13 mouse cellular contexts compared by ENCODE assay signal in the genomic region with DNA sequence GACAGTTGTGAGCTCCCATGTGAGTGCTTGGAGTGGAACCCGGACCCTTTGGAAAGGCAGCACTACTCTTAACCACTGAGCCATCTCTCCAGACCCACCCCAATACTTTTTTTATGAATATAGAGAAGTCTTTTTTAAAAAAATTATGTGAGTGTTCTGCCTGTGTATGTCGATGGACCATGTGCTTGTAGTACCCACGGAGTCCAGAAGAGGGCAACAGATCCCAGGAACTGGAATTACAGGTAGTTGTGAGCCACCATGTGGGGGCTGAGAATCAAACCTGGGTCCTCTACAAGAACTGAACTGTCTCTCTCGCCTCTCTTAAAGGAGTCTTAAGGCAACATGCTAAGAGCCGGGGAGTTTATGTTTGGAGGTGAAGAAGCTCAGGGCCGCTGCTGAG. TPM values are rescaled to one million over a fixed set of nuclear protein-coding genes. Genes with fewer than 3 reads are reported as not detected.
DNase-seq lines count a peak whose midpoint lies in the region; ATAC-seq lines count a peak whose summit lies in the region.
"Had no signal": no experiment of that assay in that cellular context is flagged by ENCODE, and none has a peak within 500 bp of the region (broad histone marks: within the 10 kb centered on the region; RNA-seq: fewer than 3 reads in every experiment).

No protein-coding gene starts in this region.

- H3K4me3 ChIP-seq in forebrain, embryonic 11.5 days (ENCODE audit: low read depth, low read length), result no peak overlapping the region
- H3K4me3 ChIP-seq in forebrain, embryonic 13.5 days, result no peak overlapping the region
- H3K4me3 ChIP-seq in liver, embryonic 12.5 days, result no peak overlapping the region
- H3K4me3 ChIP-seq in kidney, embryonic 15.5 days (replicated peaks), result no peak overlapping the region

- H3K4me1 ChIP-seq in forebrain, embryonic 11.5 days (replicated peaks; ENCODE audit: control insufficient read depth, insufficient read depth, low read length), result no peaks in the 10 kb centered on the region
- H3K4me1 ChIP-seq in forebrain, embryonic 13.5 days, result no peaks in the 10 kb centered on the region
- peaks cover 13% of the 10 kb centered on the region; the same call in 1 of the 2 replicates for H3K4me1 ChIP-seq in liver, embryonic 12.5 days
- H3K4me1 ChIP-seq in kidney, embryonic 15.5 days, result peaks cover 10% of the 10 kb centered on the region

- no peak overlapping the region for H3K9ac ChIP-seq in forebrain, embryonic 11.5 days (ENCODE audit: low read length)
- no peak overlapping the region for H3K9ac ChIP-seq in forebrain, embryonic 13.5 days
- H3K9ac ChIP-seq in liver, embryonic 12.5 days, result no peak overlapping the region
- no peak overlapping the region for H3K9ac ChIP-seq in kidney, embryonic 15.5 days
- H3K9ac ChIP-seq: forebrain, postnatal 0 days had no signal

- WGBS in forebrain, embryonic 11.5 days, result 91% methylated on average over 6 of the region's 6 CpGs
- 90% methylated on average over 6 of the region's 6 CpGs for whole genome bisulfite sequencing in forebrain, embryonic 13.5 days
- WGBS in liver, embryonic 12.5 days (ENCODE audit: insufficient replicate concordance), result 78% methylated on average over 6 of the region's 6 CpGs
- WGBS in kidney, embryonic 15.5 days, result 90% methylated on average over 6 of the region's 6 CpGs

- peak; percentile 54 for DNase-seq in forebrain, embryonic 11.5 days (ENCODE audit: low spot score)
- DNase-seq in liver (peak; percentile 33), 416B (ENCODE audit: low read depth) (peak; percentile 27), R1 (ENCODE audit: low read depth, low spot score) (peak; percentile 80)
- DNase-seq in neural tube, embryonic 10.5 days (ENCODE audit: extremely low spot score, low spot score), result no peak
- DNase-seq: adrenal gland, postnatal 36 days; cerebellum, adult 11 months; forebrain, postnatal 0 days; gastrocnemius, postnatal 36 days had no signal

- ATAC-seq in forebrain, embryonic 11.5 days (replicated peaks; ENCODE audit: low FRiP score), result no peak
- no peak for ATAC-seq in forebrain, embryonic 13.5 days
- no peak for ATAC-seq in liver, embryonic 12.5 days
- ATAC-seq in kidney, embryonic 15.5 days (replicated peaks; ENCODE audit: low FRiP score), result no peak
- ATAC-seq: forebrain, postnatal 0 days; inflammation-experienced regulatory T-cells, adult 6 months had no signal

- H3K4me2 ChIP-seq in forebrain, embryonic 11.5 days (ENCODE audit: low read depth, low read length, severe bottlenecking), result no peak overlapping the region
- H3K4me2 ChIP-seq in forebrain, embryonic 13.5 days, result no peak overlapping the region
- no peak overlapping the region for H3K4me2 ChIP-seq in liver, embryonic 12.5 days
- no peak overlapping the region for H3K4me2 ChIP-seq in kidney, embryonic 15.5 days

- no peak overlapping the region for H3K27ac ChIP-seq in forebrain, embryonic 11.5 days (ENCODE audit: low read depth, low read length)
- H3K27ac ChIP-seq in forebrain, embryonic 13.5 days, result no peak overlapping the region
- H3K27ac ChIP-seq in liver, embryonic 12.5 days, result no peak overlapping the region
- no peak overlapping the region for H3K27ac ChIP-seq in kidney, embryonic 15.5 days

- H3K27me3 ChIP-seq in forebrain, embryonic 11.5 days (ENCODE audit: control insufficient read depth, insufficient read depth, low read length), result no peaks in the 10 kb centered on the region
- H3K27me3 ChIP-seq in forebrain, embryonic 13.5 days, result no peaks in the 10 kb centered on the region
- no peaks in the 10 kb centered on the region for H3K27me3 ChIP-seq in liver, embryonic 12.5 days (replicated peaks)
- no peaks in the 10 kb centered on the region for H3K27me3 ChIP-seq in kidney, embryonic 15.5 days

- no peaks in the 10 kb centered on the region for H3K36me3 ChIP-seq in forebrain, embryonic 11.5 days (ENCODE audit: control insufficient read depth, insufficient read depth, low read length)
- no peaks in the 10 kb centered on the region for H3K36me3 ChIP-seq in forebrain, embryonic 13.5 days (ENCODE audit: poor library complexity, severe bottlenecking)
- H3K36me3 ChIP-seq in liver, embryonic 12.5 days, result no peaks in the 10 kb centered on the region
- no peaks in the 10 kb centered on the region for H3K36me3 ChIP-seq in kidney, embryonic 15.5 days

- H3K9me3 ChIP-seq in forebrain, embryonic 11.5 days (ENCODE audit: control insufficient read depth, low read length), result no peaks in the 10 kb centered on the region; the same call in 1 of the 2 replicates
- no peaks in the 10 kb centered on the region; the same call in 1 of the 2 replicates for H3K9me3 ChIP-seq in forebrain, embryonic 13.5 days (replicated peaks)
- peaks cover 5% of the 10 kb centered on the region; the same call in 1 of the 2 replicates for H3K9me3 ChIP-seq in liver, embryonic 12.5 days (replicated peaks)
- H3K9me3 ChIP-seq in kidney, embryonic 15.5 days (replicated peaks), result no peaks in the 10 kb centered on the region

RNA-seq across cellular contexts. Expression of a gene that starts 39.0 kb away (rescaled TPM):
- 164 and 173 TPM in 2 replicates for polyA plus RNA-seq in forebrain, embryonic 11.5 days (2014; fragmentation: Nextera tagmentation; extraction: Ambion mirVana)
- polyA plus RNA-seq in forebrain, embryonic 13.5 days (2015; fragmentation: Nextera tagmentation; extraction: Ambion mirVana), result 52.6 and 60.2 TPM in 2 replicates
- 23.9 and 24.2 TPM in 2 replicates for polyA plus RNA-seq in liver, embryonic 12.5 days (2016; fragmentation: Nextera tagmentation; extraction: Ambion mirVana)
- 136 and 154 TPM in 2 replicates for polyA plus RNA-seq in kidney, embryonic 15.5 days (2015; fragmentation: Nextera tagmentation; extraction: Ambion mirVana)
